Mouse (Mus musculus): ENCODE data around the gene Pam. TPM values are rescaled to one million over a fixed set of nuclear protein-coding genes. Genes with fewer than 3 reads are reported as not detected.

Gene Pam
- polyA plus RNA-seq, 1 experiment, result 35.4 TPM

- no peaks in the 10 kb centered on the region for H3K27me3 ChIP-seq (ENCODE audit: control insufficient read depth, insufficient read depth, low read length)
- no peaks in the 10 kb centered on the region for H3K4me1 ChIP-seq (ENCODE audit: control insufficient read depth, insufficient read depth, low read length)
- 19% methylated on average over 1 of the region's 1 CpGs for WGBS
- H3K4me3 ChIP-seq (replicated peaks; ENCODE audit: insufficient read depth, low read depth, low read length), result no peak overlapping the region
- no peak for DNase-seq
- TF ChIP-seq CTCF (IDR thresholded peaks at IDR 0.05; ENCODE audit: borderline replicate concordance, insufficient read depth, low read depth, low read length) (no peak), POLR2A (IDR thresholded peaks at IDR 0.05; ENCODE audit: borderline replicate concordance, insufficient read depth, low read length) (no peak)
- H3K27ac ChIP-seq (ENCODE audit: insufficient read depth, low read length), result no peak overlapping the region
These were observed 29.3 kb upstream of the Pam start for GRCm38 (mm10) chr1:98124727-98125126.

- Histone ChIP-seq H3K27ac (ENCODE audit: insufficient read depth, low read length) (no peak overlapping the region), H3K27me3 (ENCODE audit: control insufficient read depth, insufficient read depth, low read length) (no peaks in the 10 kb centered on the region), H3K4me3 (replicated peaks; ENCODE audit: insufficient read depth, low read depth, low read length) (no peak overlapping the region), H3K4me1 (ENCODE audit: control insufficient read depth, insufficient read depth, low read length) (no peaks in the 10 kb centered on the region)
- 84% methylated on average over 6 of the region's 6 CpGs for WGBS
- TF ChIP-seq CTCF (IDR thresholded peaks at IDR 0.05; ENCODE audit: borderline replicate concordance, insufficient read depth, low read depth, low read length) (no peak), POLR2A (IDR thresholded peaks at IDR 0.05; ENCODE audit: borderline replicate concordance, insufficient read depth, low read length) (no peak)
- DNase-seq, result no peak
These were observed 24.1 kb upstream of the Pam start for GRCm38 (mm10) chr1:98119595-98119994.

GRCm38 (mm10) chr1:98107599-98107998 is 12.2 kb upstream of the Pam start:
- no peak for DNase-seq
- Histone ChIP-seq H3K4me3 (replicated peaks; ENCODE audit: insufficient read depth, low read depth, low read length) (no peak overlapping the region), H3K27ac (ENCODE audit: insufficient read depth, low read length) (no peak overlapping the region), H3K27me3 (ENCODE audit: control insufficient read depth, insufficient read depth, low read length) (no peaks in the 10 kb centered on the region), H3K4me1 (ENCODE audit: control insufficient read depth, insufficient read depth, low read length) (no peaks in the 10 kb centered on the region)
- TF ChIP-seq CTCF (IDR thresholded peaks at IDR 0.05; ENCODE audit: borderline replicate concordance, insufficient read depth, low read depth, low read length) (no peak), POLR2A (IDR thresholded peaks at IDR 0.05; ENCODE audit: borderline replicate concordance, insufficient read depth, low read length) (no peak)
- 15% methylated on average over 2 of the region's 2 CpGs for WGBS

- no peaks in the 10 kb centered on the region for H3K27me3 ChIP-seq (ENCODE audit: control insufficient read depth, insufficient read depth, low read length)
- no peak for DNase-seq
- TF ChIP-seq POLR2A (IDR thresholded peaks at IDR 0.05; ENCODE audit: borderline replicate concordance, insufficient read depth, low read length) (no peak), CTCF (IDR thresholded peaks at IDR 0.05; ENCODE audit: borderline replicate concordance, insufficient read depth, low read depth, low read length) (no peak)
- 57% methylated on average over 4 of the region's 4 CpGs for WGBS
- H3K27ac ChIP-seq (ENCODE audit: insufficient read depth, low read length), result no peak overlapping the region
- H3K4me3 ChIP-seq (replicated peaks; ENCODE audit: insufficient read depth, low read depth, low read length), result no peak overlapping the region
- no peaks in the 10 kb centered on the region for H3K4me1 ChIP-seq (ENCODE audit: control insufficient read depth, insufficient read depth, low read length)
These were observed 4.0 kb upstream of the Pam start for GRCm38 (mm10) chr1:98099441-98099840.

- no peak overlapping the region for H3K27ac ChIP-seq (ENCODE audit: insufficient read depth, low read length)
- no peak overlapping the region for H3K4me3 ChIP-seq (replicated peaks; ENCODE audit: insufficient read depth, low read depth, low read length)
- WGBS, result 83% methylated on average over 11 of the region's 11 CpGs
- no peaks in the 10 kb centered on the region for H3K4me1 ChIP-seq (ENCODE audit: control insufficient read depth, insufficient read depth, low read length)
- H3K27me3 ChIP-seq (ENCODE audit: control insufficient read depth, insufficient read depth, low read length), result no peaks in the 10 kb centered on the region
- TF ChIP-seq CTCF (IDR thresholded peaks at IDR 0.05; ENCODE audit: borderline replicate concordance, insufficient read depth, low read depth, low read length) (no peak), POLR2A (IDR thresholded peaks at IDR 0.05; ENCODE audit: borderline replicate concordance, insufficient read depth, low read length) (no peak)
- DNase-seq, result no peak
These were observed 2.7 kb upstream of the Pam start for GRCm38 (mm10) chr1:98097957-98098729.

GRCm38 (mm10) chr1:98096396-98096935 is 1.0 kb upstream of the Pam start:
- no peak for DNase-seq
- H3K4me3 ChIP-seq (replicated peaks; ENCODE audit: insufficient read depth, low read depth, low read length), result no peak overlapping the region
- TF ChIP-seq CTCF (IDR thresholded peaks at IDR 0.05; ENCODE audit: borderline replicate concordance, insufficient read depth, low read depth, low read length) (no peak), POLR2A (IDR thresholded peaks at IDR 0.05; ENCODE audit: borderline replicate concordance, insufficient read depth, low read length) (no peak)
- H3K4me1 ChIP-seq (ENCODE audit: control insufficient read depth, insufficient read depth, low read length), result no peaks in the 10 kb centered on the region
- H3K27ac ChIP-seq (ENCODE audit: insufficient read depth, low read length), result no peak overlapping the region
- 89% methylated on average over 1 of the region's 1 CpGs for WGBS
- H3K27me3 ChIP-seq (ENCODE audit: control insufficient read depth, insufficient read depth, low read length), result no peaks in the 10 kb centered on the region

GRCm38 (mm10) chr1:98095991-98096330 is 515 bp upstream of the Pam start:
- Histone ChIP-seq H3K27me3 (ENCODE audit: control insufficient read depth, insufficient read depth, low read length) (no peaks in the 10 kb centered on the region), H3K4me3 (replicated peaks; ENCODE audit: insufficient read depth, low read depth, low read length) (peak overlapping the region; percentile 66), H3K27ac (ENCODE audit: insufficient read depth, low read length) (no peak overlapping the region), H3K4me1 (ENCODE audit: control insufficient read depth, insufficient read depth, low read length) (no peaks in the 10 kb centered on the region)
- WGBS, result 30% methylated on average over 9 of the region's 9 CpGs
- TF ChIP-seq CTCF (IDR thresholded peaks at IDR 0.05; ENCODE audit: borderline replicate concordance, insufficient read depth, low read depth, low read length), result no peak
- no peak for TF ChIP-seq POLR2A (IDR thresholded peaks at IDR 0.05; ENCODE audit: borderline replicate concordance, insufficient read depth, low read length)
- DNase-seq, result peak in 1 of 2 experiments; percentile 10

- H3K4me3 ChIP-seq (replicated peaks; ENCODE audit: insufficient read depth, low read depth, low read length), result peak overlapping the region; percentile 66
- under 1% methylated on average over 20 of the region's 20 CpGs for WGBS
- H3K4me1 ChIP-seq (ENCODE audit: control insufficient read depth, insufficient read depth, low read length), result no peaks in the 10 kb centered on the region
- no peak overlapping the region for H3K27ac ChIP-seq (ENCODE audit: insufficient read depth, low read length)
- peak in 1 of 2 experiments; percentile 40 for DNase-seq
- H3K27me3 ChIP-seq (ENCODE audit: control insufficient read depth, insufficient read depth, low read length), result no peaks in the 10 kb centered on the region
- TF ChIP-seq POLR2A (IDR thresholded peaks at IDR 0.05; ENCODE audit: borderline replicate concordance, insufficient read depth, low read length) (no peak), CTCF (IDR thresholded peaks at IDR 0.05; ENCODE audit: borderline replicate concordance, insufficient read depth, low read depth, low read length) (no peak)
These were observed 618 bp downstream of the Pam start for GRCm38 (mm10) chr1:98094811-98095245.

All from cerebellum, adult 2 months (tissue).